Comparison of ENCODE assay signal across 8 mouse cellular contexts in genomic region chr14:25768915-25769625, GRCm38 (mm10). TPM values are rescaled to one million over a fixed set of nuclear protein-coding genes. Genes with fewer than 3 reads are reported as not detected.
A peak's percentile ranks its signal among the peaks of the same experiment; 100 is the strongest.
DNase-seq lines count a peak whose midpoint lies in the region; ATAC-seq and TF ChIP-seq lines count a peak whose summit lies in the region.

Gene Zcchc24 (minus strand): TSS chr14:25769039.

- peak; percentile 84 for ATAC-seq in forebrain, embryonic 13.5 days
- ATAC-seq in heart, postnatal 0 days (ENCODE audit: insufficient read depth, low read depth): peak; percentile 91
- peak; percentile 83 for ATAC-seq in liver, embryonic 14.5 days (ENCODE audit: insufficient read depth)
- peak; percentile 91 for ATAC-seq in neural tube, embryonic 11.5 days (ENCODE audit: insufficient read depth, low FRiP score, low TSS enrichment)
- ATAC-seq in stomach, postnatal 0 days (ENCODE audit: low FRiP score, low TSS enrichment): peak; percentile 92

- no peak for TF ChIP-seq CTCF in brain, embryonic 14.5 days (IDR thresholded peaks at IDR 0.05; ENCODE audit: borderline replicate concordance, extremely low read depth, insufficient read depth, insufficient read length)
- TF ChIP-seq CTCF in heart, postnatal 0 days (IDR thresholded peaks at IDR 0.05; ENCODE audit: low read depth): no peak
- no peak for TF ChIP-seq CTCF in liver, embryonic 14.5 days (IDR thresholded peaks at IDR 0.05; ENCODE audit: low read depth)
- no peak for TF ChIP-seq CTCF in stomach, postnatal 0 days (IDR thresholded peaks at IDR 0.05; ENCODE audit: low read depth)

- peak within 1 kb of the TSS; percentile 99 for H3K4me2 ChIP-seq in forebrain, embryonic 13.5 days
- H3K4me2 ChIP-seq in heart, postnatal 0 days (ENCODE audit: low read depth, low read length): peak within 1 kb of the TSS; percentile 89
- H3K4me2 ChIP-seq in liver, embryonic 14.5 days (ENCODE audit: low read depth): peak within 1 kb of the TSS; percentile 81
- peak within 1 kb of the TSS; percentile 97 for H3K4me2 ChIP-seq in neural tube, embryonic 11.5 days (ENCODE audit: low read depth)
- peak within 1 kb of the TSS; percentile 86 for H3K4me2 ChIP-seq in stomach, postnatal 0 days (replicated peaks; ENCODE audit: low read depth)

- under 1% methylated on average over 32 of the region's 55 CpGs for WGBS in forebrain, embryonic 13.5 days
- WGBS in heart, postnatal 0 days: 2% methylated on average over 37 of the region's 55 CpGs
- under 1% methylated on average over 46 of the region's 55 CpGs for WGBS in liver, embryonic 14.5 days (ENCODE audit: insufficient replicate concordance)
- 0% methylated on average over 44 of the region's 55 CpGs for WGBS in neural tube, embryonic 11.5 days
- WGBS in stomach, postnatal 0 days: 1% methylated on average over 49 of the region's 55 CpGs

- H3K4me3 ChIP-seq in forebrain, embryonic 13.5 days: peak within 1 kb of the TSS; percentile 63
- peak within 1 kb of the TSS; percentile 93 for H3K4me3 ChIP-seq in heart, postnatal 0 days (ENCODE audit: low read depth, low read length)
- H3K4me3 ChIP-seq in liver, embryonic 14.5 days (ENCODE audit: insufficient read depth in 1 of 2, low read depth in 2 of 2, low read length in 2 of 2): peak within 1 kb of the TSS; percentile 65 to 69
- H3K4me3 ChIP-seq in neural tube, embryonic 11.5 days (ENCODE audit: low read depth, low read length): peak within 1 kb of the TSS; percentile 68
- peak within 1 kb of the TSS; percentile 78 for H3K4me3 ChIP-seq in stomach, postnatal 0 days (ENCODE audit: low read depth, low read length)

- DNase-seq in CD4-positive, CD25-positive, alpha-beta regulatory T cell, adult 2 months (ENCODE audit: low read depth, low spot score): peak; percentile 80
- DNase-seq in brain, embryonic 14.5 days (ENCODE audit: low read depth): peak; percentile 95
- DNase-seq in heart, postnatal 0 days (ENCODE audit: low spot score): peak; percentile 91
- peak; percentile 92 to 93 for DNase-seq in kidney, postnatal 36 days
- peak; percentile 41 to 54 (median 46) for DNase-seq in liver, embryonic 14.5 days (ENCODE audit: low read depth in 3 of 3, low spot score in 3 of 3)
- peak; percentile 93 for DNase-seq in neural tube, embryonic 11.5 days (ENCODE audit: low spot score)
- DNase-seq in stomach, postnatal 0 days (ENCODE audit: low spot score): peak; percentile 86

- H3K27me3 ChIP-seq in forebrain, embryonic 13.5 days: peaks cover 13% of the 10 kb centered on the region; the same call in 1 of the 2 replicates
- 0 out of 2 replicates have a peak, but pooled peaks cover 3% of the 10 kb centered on the region for H3K27me3 ChIP-seq in heart, postnatal 0 days (ENCODE audit: control insufficient read depth, insufficient read depth, low read length)
- peaks cover 6% of the 10 kb centered on the region; the same call in 1 of the 2 replicates for H3K27me3 ChIP-seq in liver, embryonic 14.5 days (ENCODE audit: control insufficient read depth, insufficient read depth, low read length)
- H3K27me3 ChIP-seq in neural tube, embryonic 11.5 days (ENCODE audit: control insufficient read depth, insufficient read depth, low read length): no peaks in the 10 kb centered on the region
- H3K27me3 ChIP-seq in stomach, postnatal 0 days (ENCODE audit: control insufficient read depth, insufficient read depth, low read length): no peaks in the 10 kb centered on the region

- H3K9me3 ChIP-seq in forebrain, embryonic 13.5 days (replicated peaks): no peaks in the 10 kb centered on the region
- no peaks in the 10 kb centered on the region for H3K9me3 ChIP-seq in heart, postnatal 0 days (replicated peaks; ENCODE audit: control insufficient read depth, low read length)
- H3K9me3 ChIP-seq in liver, embryonic 14.5 days (ENCODE audit: control insufficient read depth, low read length): no peaks in the 10 kb centered on the region
- no peaks in the 10 kb centered on the region for H3K9me3 ChIP-seq in neural tube, embryonic 11.5 days (ENCODE audit: control insufficient read depth, low read length)
- no peaks in the 10 kb centered on the region for H3K9me3 ChIP-seq in stomach, postnatal 0 days (ENCODE audit: control insufficient read depth, low read length)

- 0 out of 2 replicates have a peak, but pooled peaks have one; percentile 14 for TF ChIP-seq POLR2A in brain, embryonic 14.5 days (IDR thresholded peaks at IDR 0.05; ENCODE audit: borderline replicate concordance, extremely low read depth, insufficient read depth, insufficient read length, poor library complexity, severe bottlenecking)

- peaks cover 52% of the 10 kb centered on the region for H3K4me1 ChIP-seq in forebrain, embryonic 13.5 days
- H3K4me1 ChIP-seq in heart, postnatal 0 days (ENCODE audit: control insufficient read depth, insufficient read depth): peaks cover 40% of the 10 kb centered on the region
- H3K4me1 ChIP-seq in liver, embryonic 14.5 days (replicated peaks; ENCODE audit: control insufficient read depth in 2 of 2, insufficient read depth in 2 of 2, low read length in 1 of 2): peaks cover 0 to 20% of the 10 kb centered on the region in 2 experiments; a peak in 2 of 4 replicates
- H3K4me1 ChIP-seq in neural tube, embryonic 11.5 days (ENCODE audit: control insufficient read depth, insufficient read depth, low read length): peaks cover 24% of the 10 kb centered on the region
- peaks cover 7% of the 10 kb centered on the region for H3K4me1 ChIP-seq in stomach, postnatal 0 days (replicated peaks; ENCODE audit: control insufficient read depth, insufficient read depth)

- no peak for TF ChIP-seq EP300 in heart, postnatal 0 days (IDR thresholded peaks at IDR 0.05; ENCODE audit: low read depth)
- TF ChIP-seq EP300 in liver, embryonic 14.5 days (IDR thresholded peaks at IDR 0.05; ENCODE audit: low read depth): no peak
- TF ChIP-seq EP300 in stomach, postnatal 0 days (optimal IDR thresholded peaks at IDR 0.05): no peak

- peak within 1 kb of the TSS; percentile 73 for H3K9ac ChIP-seq in forebrain, embryonic 13.5 days
- peak within 1 kb of the TSS; percentile 88 for H3K9ac ChIP-seq in heart, postnatal 0 days (replicated peaks; ENCODE audit: low read depth, low read length)
- peak within 1 kb of the TSS; percentile 58 for H3K9ac ChIP-seq in liver, embryonic 14.5 days (replicated peaks)
- peak within 1 kb of the TSS; percentile 61 for H3K9ac ChIP-seq in neural tube, embryonic 11.5 days (ENCODE audit: low read length)
- peak within 1 kb of the TSS; percentile 83 for H3K9ac ChIP-seq in stomach, postnatal 0 days (ENCODE audit: low read length)

- no peaks in the 10 kb centered on the region for H3K36me3 ChIP-seq in forebrain, embryonic 13.5 days (ENCODE audit: poor library complexity, severe bottlenecking)
- no peaks in the 10 kb centered on the region for H3K36me3 ChIP-seq in heart, postnatal 0 days (replicated peaks; ENCODE audit: control insufficient read depth, insufficient read depth, low read length)
- H3K36me3 ChIP-seq in liver, embryonic 14.5 days (replicated peaks; ENCODE audit: control insufficient read depth, insufficient read depth, low read depth): no peaks in the 10 kb centered on the region
- H3K36me3 ChIP-seq in neural tube, embryonic 11.5 days (ENCODE audit: control insufficient read depth, insufficient read depth, low read length): no peaks in the 10 kb centered on the region
- no peaks in the 10 kb centered on the region for H3K36me3 ChIP-seq in stomach, postnatal 0 days (ENCODE audit: control insufficient read depth, insufficient read depth, low read length)

- H3K27ac ChIP-seq in forebrain, embryonic 13.5 days: no peak within 1 kb of the TSS
- peak within 1 kb of the TSS; percentile 96 for H3K27ac ChIP-seq in heart, postnatal 0 days (ENCODE audit: low read depth)
- H3K27ac ChIP-seq in liver, embryonic 14.5 days: no peak within 1 kb of the TSS
- H3K27ac ChIP-seq in neural tube, embryonic 11.5 days (ENCODE audit: low read depth, low read length): peak within 1 kb of the TSS; percentile 65; the same call in 1 of the 2 replicates
- H3K27ac ChIP-seq in stomach, postnatal 0 days (replicated peaks): peak within 1 kb of the TSS; percentile 93

RNA-seq across cellular contexts. Expression of gene Zcchc24, which starts in this region (rescaled TPM):
- 14.8 and 19.6 TPM in 2 replicates for polyA plus RNA-seq in brain, embryonic 14.5 days (2012; rRNA removed)
- polyA plus RNA-seq in forebrain, embryonic 13.5 days (2015; fragmentation: Nextera tagmentation; extraction: Ambion mirVana): 5.8 and 6.6 TPM in 2 replicates
- 36.6 and 40.3 TPM in 2 replicates for total RNA-seq in heart, postnatal 0 days (2014; rRNA removed; ENCODE audit: low replicate concordance)
- 14.9 and 18.5 TPM in 2 replicates for polyA plus RNA-seq in heart, postnatal 0 days (2015; fragmentation: Nextera tagmentation; extraction: Ambion mirVana)
- polyA plus RNA-seq in liver, embryonic 14.5 days (2012; rRNA removed): 5.1 and 5.7 TPM in 2 replicates
- polyA plus RNA-seq in liver, embryonic 14.5 days (2014; fragmentation: Nextera tagmentation; extraction: Ambion mirVana): 5.7 and 6.6 TPM in 2 replicates
- 22.3 and 22.6 TPM in 2 replicates for polyA plus RNA-seq in neural tube, embryonic 11.5 days (2014; fragmentation: Nextera tagmentation; extraction: Ambion mirVana)
- 11.3 and 11.9 TPM in 2 replicates for polyA plus RNA-seq in stomach, postnatal 0 days (2015; fragmentation: Nextera tagmentation; extraction: Ambion mirVana)

Comparison
In these comparisons a context has a peak if more than half of its experiments do, and no peak if none do; other contexts are left out.
1. H3K27ac ChIP-seq: peak in heart, postnatal 0 days (single experiment), neural tube, embryonic 11.5 days (single experiment) and stomach, postnatal 0 days (single experiment); none in forebrain, embryonic 13.5 days (single experiment) and liver, embryonic 14.5 days (single experiment).
2. Peak in every context shown above with its lines, with median percentiles within 50 percentile points of each other: DNase-seq, ATAC-seq, H3K4me2 ChIP-seq, H3K4me3 ChIP-seq and H3K9ac ChIP-seq.